Mouse (Mus musculus) neural tube, embryonic 10.5 days (tissue): ENCODE measurements at regions not wholly inside any gene's neighbourhood (a gene's known extent, or its start where the extent isn't known, plus 50 kb on each side); places are given as distances from the start of the nearest gene placed in this dataset.

Source experiments
- DNase-seq: peaks from one replicate; pipeline ENCODE4 v3.0.0-alpha.2; 2017; ENCODE audit warnings: low spot score; ENCODE audit errors: extremely low spot score

GRCm38 (mm10) chr13:84514981-84515510 lies 292.9 kb downstream of the Tmem161b start:
- peak; percentile 61 for DNase-seq
